Comparison of ENCODE assay signal across 15 mouse cellular contexts in genomic region chr5:131305223-131305622, GRCm38 (mm10). TPM values are rescaled to one million over a fixed set of nuclear protein-coding genes. Genes with fewer than 3 reads are reported as not detected.
DNase-seq lines count a peak whose midpoint lies in the region; ATAC-seq and TF ChIP-seq lines count a peak whose summit lies in the region.
"Had no signal": no experiment of that assay in that cellular context is flagged by ENCODE, and none has a peak within 500 bp of the region (broad histone marks: within the 10 kb centered on the region; RNA-seq: fewer than 3 reads in every experiment).

No protein-coding gene starts in this region.

- no peaks in the 10 kb centered on the region for H3K4me1 ChIP-seq in hindbrain, postnatal 0 days (ENCODE audit: insufficient read depth, low read length)

- TF ChIP-seq CTCF in gastrocnemius, adult 2 months (IDR thresholded peaks at IDR 0.05), result no peak
- no peak for TF ChIP-seq CTCF in hindbrain, postnatal 0 days (IDR thresholded peaks at IDR 0.05; ENCODE audit: low read depth)

- no peak for DNase-seq in gastrocnemius, adult 2 months
- DNase-seq in gastrocnemius, adult 8-10 months (ENCODE audit: low spot score in 2 of 2), result no peak
- peak; percentile 10 for DNase-seq in right cerebral cortex, adult 18-20 months
- DNase-seq in right cerebral cortex, adult 2 months (ENCODE audit: low spot score in 2 of 2), result no peak
- DNase-seq in hindbrain, postnatal 0 days (ENCODE audit: low spot score), result no peak
- DNase-seq in spleen, adult 12 weeks (ENCODE audit: low spot score), result no peak
- DNase-seq in ovary, adult 18-20 months (ENCODE audit: low spot score), result no peak
- DNase-seq: adrenal gland, postnatal 14 days; cerebellum, adult 11 months; gastrocnemius, postnatal 25 days; heart, postnatal 10 days; kidney, postnatal 10 days; thymus, postnatal 14 days had no signal

- WGBS in hindbrain, postnatal 0 days, result 35% methylated on average over 5 of the region's 5 CpGs

- H3K27ac ChIP-seq in gastrocnemius, adult 2 months, result no peak overlapping the region
- H3K27ac ChIP-seq in hindbrain, postnatal 0 days, result no peak overlapping the region

- H3K36me3 ChIP-seq in hindbrain, postnatal 0 days (ENCODE audit: insufficient read depth, low read length), result no peaks in the 10 kb centered on the region

- H3K27me3 ChIP-seq in hindbrain, postnatal 0 days (ENCODE audit: insufficient read depth, low read length), result no peaks in the 10 kb centered on the region

- no peak overlapping the region for H3K9ac ChIP-seq in hindbrain, postnatal 0 days (replicated peaks; ENCODE audit: low read length)
- H3K9ac ChIP-seq: lung, embryonic 14.5 days had no signal

- peak overlapping the region; percentile 85 for H3K4me2 ChIP-seq in hindbrain, postnatal 0 days (ENCODE audit: low read depth, low read length)

- peak overlapping the region; percentile 21; the same call in 1 of the 2 replicates for H3K4me3 ChIP-seq in gastrocnemius, adult 2 months
- peak overlapping the region; percentile 77 for H3K4me3 ChIP-seq in hindbrain, postnatal 0 days (ENCODE audit: low read length)

- intact Hi-C loops in gastrocnemius, adult 2 months (cut with DNase I), result loop anchor here (5.0 to 10.0 kb wide), 3 partner anchors 78 to 298 kb away; no protein-coding TSS in a partner anchor

- ATAC-seq in hindbrain, postnatal 0 days, result no peak
- ATAC-seq in megakaryocyte progenitor cell, adult 5-6 weeks (replicated peaks; ENCODE audit: poor library complexity), result no peak

- H3K9me3 ChIP-seq in hindbrain, postnatal 0 days (ENCODE audit: low read length), result no peaks in the 10 kb centered on the region

RNA-seq across cellular contexts. Expression of gene Galnt17, which starts 3.1 kb away (rescaled TPM):
- 1 to 10 TPM; 4.3 to 4.5 TPM for total RNA-seq in gastrocnemius, adult 2 months (2021)
- total RNA-seq in gastrocnemius, adult 8-10 months (2022), result 1 to 10 TPM; 2.2 to 7.3 (median 4.1) TPM
- 24.2 and 29.3 TPM in 2 replicates for total RNA-seq in hindbrain, postnatal 0 days (2014; rRNA removed)
- 6.2 and 7.0 TPM in 2 replicates for polyA plus RNA-seq in hindbrain, postnatal 0 days (2015; fragmentation: Nextera tagmentation; extraction: Ambion mirVana)
- total RNA-seq in megakaryocyte progenitor cell, adult 5-6 weeks (2015), result not detected in 2 replicates
- total RNA-seq in megakaryocyte progenitor cell, adult 5-6 weeks (2017), result not detected in 2 replicates
